Mouse (Mus musculus) heart, adult 2 months (tissue): ENCODE data around the gene Prdm16.

Experiments
- CTCF ChIP-seq: fragments of 200-600 bp; IDR thresholded peaks from 2 replicates; pipeline ENCODE4 v1.8.1; 2022; ENCODE audit warnings: antibody characterized with exemption, mild to moderate bottlenecking, moderate library complexity
- EP300 ChIP-seq: fragments of 200-500 bp; IDR thresholded peaks from 2 replicates; pipeline ENCODE4 v1.6.1; 2011; ENCODE audit warnings: low read depth, low read length, control low read depth; ENCODE audit not compliant: insufficient read depth
- POLR2A ChIP-seq: fragments of 200-500 bp; IDR thresholded peaks from 2 replicates; pipeline ENCODE4 v1.6.1; 2011; ENCODE audit warnings: mild to moderate bottlenecking, low read depth, low read length, control low read depth; ENCODE audit not compliant: insufficient read depth

DNA sequence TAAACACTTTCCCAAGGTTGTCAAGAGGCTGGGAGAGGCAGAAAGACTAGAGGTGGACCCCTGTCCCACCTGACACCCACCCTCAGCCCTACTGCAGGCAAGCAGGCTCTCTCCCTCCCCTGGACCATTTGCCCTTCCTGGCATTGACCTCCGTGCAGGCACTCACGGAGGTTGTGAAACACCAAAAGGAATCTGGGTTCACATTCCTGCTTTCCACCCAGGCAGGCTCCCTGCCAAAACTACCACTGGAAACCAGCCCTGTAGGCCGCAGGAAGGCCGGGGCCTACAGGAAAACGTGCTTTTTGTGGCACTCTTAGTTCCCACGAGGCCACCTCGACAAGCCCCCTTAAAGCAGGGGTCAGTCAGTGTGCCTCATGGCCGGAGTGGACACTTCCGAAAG, 109.2 kb downstream of the Prdm16 start:
- TF ChIP-seq POLR2A (no peak), CTCF (no peak), EP300 (0 out of 2 replicates have a peak, but pooled peaks have one; percentile 38)
